Mouse (Mus musculus) gastrocnemius, adult 2 months (tissue): ENCODE data around the gene Hcst. TPM values are rescaled to one million over a fixed set of nuclear protein-coding genes. Genes with fewer than 3 reads are reported as not detected.

Source experiments
- DNase-seq: peaks from one replicate; pipeline ENCODE4 v3.0.0; 2022
- H3K27ac ChIP-seq: fragments of 200-600 bp; 2 replicates; pipeline ENCODE4 v1.8.1; 2022; ENCODE audit warnings: mild to moderate bottlenecking
- H3K4me3 ChIP-seq: fragments of 200-600 bp; 2 replicates; pipeline ENCODE4 v1.8.1; 2022; ENCODE audit warnings: mild to moderate bottlenecking, moderate library complexity
- CTCF ChIP-seq: fragments of 200-600 bp; IDR thresholded peaks from 2 replicates; pipeline ENCODE4 v1.8.1; 2022; ENCODE audit warnings: antibody characterized with exemption, mild to moderate bottlenecking, moderate library complexity
- intact Hi-C: fragments of 180-260 bp; cut with DNase I; formaldehyde crosslinking; loops from one replicate; pipeline ENCODE4 v1.15.1; 2025
- total RNA-seq, 2 experiments: library from RNA; stranded (reverse); gene quantifications; 2 replicates each; pipeline ENCODE4 v1.2.3; 2021

Hcst gene
- total RNA-seq, 2 experiments from 2014 or later = not detected

DNA sequence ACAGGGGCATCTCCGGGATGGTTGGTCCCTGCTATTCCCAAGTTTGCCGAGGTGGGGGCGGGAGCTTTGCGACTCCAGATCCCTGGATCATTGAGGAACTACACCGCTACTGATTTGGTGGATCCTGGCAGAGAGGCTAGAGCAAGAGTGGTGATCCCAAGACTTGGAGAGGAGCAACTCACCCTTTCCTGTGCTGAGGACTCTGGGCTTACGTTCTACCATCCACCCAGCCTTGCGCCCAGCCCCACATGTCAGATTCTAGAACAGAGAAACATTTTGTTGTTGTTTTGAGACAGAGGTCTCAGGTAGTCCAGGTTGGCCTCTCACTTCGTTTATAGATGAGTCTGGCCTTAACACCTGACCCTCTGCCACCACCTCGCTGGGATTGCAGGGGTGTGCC, 2.9 kb upstream of the Hcst start:
- intact Hi-C loops = no loop called here
- no peak for TF ChIP-seq CTCF
- peak overlapping the region; percentile 69 for H3K27ac ChIP-seq
- peak overlapping the region; percentile 84 for H3K4me3 ChIP-seq
- DNase-seq = no peak

DNA sequence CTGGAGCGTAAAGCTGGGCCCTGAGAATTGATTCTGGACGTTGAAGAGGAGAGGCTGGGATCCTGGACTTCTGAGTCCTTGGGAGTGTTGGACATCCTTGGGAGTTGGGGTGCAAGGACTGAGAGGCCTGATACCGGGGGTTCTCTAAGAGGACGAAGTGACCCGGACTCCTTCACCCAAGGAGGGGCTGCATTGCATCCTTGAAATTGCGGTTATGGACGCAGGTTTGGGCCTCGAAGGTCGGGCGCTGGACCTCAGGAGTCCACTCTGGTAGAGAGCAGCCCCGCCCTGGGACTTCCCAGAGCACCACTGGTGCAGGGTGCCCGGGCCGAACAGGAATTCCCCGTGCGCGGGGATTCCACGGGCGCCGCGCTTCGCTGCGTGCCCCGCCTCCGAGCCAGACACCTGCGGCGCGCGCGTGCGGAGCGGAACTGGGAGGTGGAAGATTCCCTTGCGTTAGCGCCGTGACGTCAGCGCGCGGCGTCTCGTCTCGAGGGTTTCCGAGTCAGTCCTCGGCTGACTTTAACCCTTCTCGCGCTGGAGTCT, 2.3 kb upstream of the Hcst start:
- peak; percentile 83 for DNase-seq
- peak overlapping the region; percentile 84 for H3K4me3 ChIP-seq
- intact Hi-C loops = no loop called here
- H3K27ac ChIP-seq = peak overlapping the region; percentile 69
- TF ChIP-seq CTCF = no peak

DNA sequence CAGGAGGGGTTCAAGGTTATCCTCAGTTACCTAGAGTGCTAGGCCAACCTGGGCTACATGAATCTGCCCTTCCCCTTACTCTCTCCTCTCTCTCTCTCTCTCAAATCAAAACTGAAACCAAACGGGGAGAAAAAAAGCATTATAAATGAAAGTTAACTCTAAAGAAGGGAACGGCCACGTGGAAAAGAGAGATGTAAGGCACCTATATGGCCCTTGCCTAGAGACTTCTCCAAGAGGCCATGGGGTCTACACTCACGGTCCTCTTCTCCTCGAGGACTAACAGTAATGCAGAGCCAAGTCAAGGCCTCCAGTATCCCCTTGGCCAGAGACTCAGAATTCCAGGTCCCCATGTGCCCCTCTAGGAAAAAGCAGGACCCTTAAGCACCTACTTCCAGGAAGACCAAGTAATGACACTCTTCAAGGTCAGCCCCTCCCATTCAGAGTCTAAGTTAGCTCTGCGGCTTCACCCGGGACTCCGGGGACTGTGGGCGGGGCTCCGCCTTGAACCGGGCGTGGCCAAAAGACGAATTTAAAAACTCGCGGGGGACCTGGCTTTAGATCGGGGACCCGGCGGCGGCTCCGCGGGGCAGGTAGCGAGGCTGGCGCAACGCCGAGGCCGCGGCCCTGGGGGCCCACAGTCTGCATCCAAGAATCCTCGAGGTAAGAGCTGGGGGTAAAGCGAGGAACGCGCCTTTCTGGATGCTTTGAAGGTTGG, 1.7 kb upstream of the Hcst start, which contains the start of gene Nfkbid:
Nfkbid (plus strand) TSS at position 558 of the 715 bp plus-strand sequence.
- peak within 1 kb of the TSS; percentile 69 for H3K27ac ChIP-seq
- intact Hi-C loops = no loop called here
- DNase-seq = peak; percentile 70
- H3K4me3 ChIP-seq = peak within 1 kb of the TSS; percentile 84
- TF ChIP-seq CTCF = no peak

DNA sequence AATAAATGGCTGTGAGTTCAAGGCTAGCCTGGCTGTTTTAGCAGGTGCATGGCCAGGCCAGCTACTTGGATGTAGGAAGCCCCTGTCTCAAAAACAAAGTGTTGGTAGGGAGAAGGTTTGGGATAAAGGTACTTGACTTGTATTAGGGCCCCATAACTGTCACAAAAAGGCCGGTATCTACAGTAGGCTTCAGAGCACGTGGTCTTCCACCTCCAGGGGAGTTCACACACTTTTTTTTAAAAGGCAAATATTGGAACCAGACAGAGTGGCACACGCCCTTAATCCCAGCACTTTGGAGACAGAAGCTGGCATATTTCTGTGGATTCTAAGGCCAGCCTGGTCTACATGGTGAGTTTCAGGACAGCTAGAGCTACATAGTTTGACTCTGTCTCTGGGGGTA, 1.0 kb upstream of the Hcst start:
- H3K4me3 ChIP-seq = no peak overlapping the region
- no peak for TF ChIP-seq CTCF
- DNase-seq = no peak
- no peak overlapping the region for H3K27ac ChIP-seq
- intact Hi-C loops = no loop called here

- Histone ChIP-seq H3K27ac (no peak overlapping the region), H3K4me3 (no peak overlapping the region)
- no peak for DNase-seq
- no peak for TF ChIP-seq CTCF
- intact Hi-C loops = no loop called here
These were observed 1.8 kb downstream of the Hcst start for GRCm38 (mm10) chr7:30417856-30418255.

- H3K4me3 ChIP-seq = peak within 1 kb of the TSS; percentile 49
- no peak for DNase-seq
- no peak for TF ChIP-seq CTCF
- peak within 1 kb of the TSS; percentile 51 for H3K27ac ChIP-seq
- intact Hi-C loops = no loop called here
These were observed 6.1 kb downstream of the Hcst start, which contains the start of gene Tyrobp for GRCm38 (mm10) chr7:30413596-30413995. Gene Tyrobp (plus strand): TSS chr7:30413760.

GRCm38 (mm10) chr7:30412735-30413147, 6.9 kb downstream of the Hcst start:
- DNase-seq = no peak

DNA sequence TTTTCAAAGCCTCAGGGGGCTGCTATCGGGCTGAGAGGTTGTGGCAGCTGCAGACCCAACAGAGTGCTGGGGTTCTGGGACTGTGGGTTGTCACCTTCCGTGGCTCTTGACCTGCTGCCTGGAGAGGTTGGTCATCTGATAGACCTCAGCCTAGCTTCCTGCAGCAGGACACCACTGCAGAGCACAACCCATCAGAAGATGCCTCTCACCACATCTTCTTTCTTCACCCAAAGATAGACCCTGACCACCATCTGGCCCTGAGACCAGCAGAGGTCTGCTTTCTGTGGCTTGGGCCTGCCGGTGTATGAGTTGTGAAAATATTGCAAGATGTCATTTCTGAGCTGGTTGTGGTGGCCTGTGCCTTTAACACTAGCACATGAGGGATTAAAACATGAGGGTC, 8.6 kb downstream of the Hcst start:
- intact Hi-C loops = no loop called here
- no peak for TF ChIP-seq CTCF
- no peak overlapping the region for H3K27ac ChIP-seq
- DNase-seq = no peak
- H3K4me3 ChIP-seq = no peak overlapping the region

More at GRCm38 (mm10) chr7:30412735-30413147, 6.9 kb downstream of the Hcst start:
- peak overlapping the region; percentile 51; the same call in 1 of the 2 replicates for H3K27ac ChIP-seq
- no peak for TF ChIP-seq CTCF
- no peak overlapping the region for H3K4me3 ChIP-seq
- intact Hi-C loops = no loop called here

- no peak for TF ChIP-seq CTCF
- H3K27ac ChIP-seq = no peak overlapping the region
- intact Hi-C loops = no loop called here
- no peak for DNase-seq
- H3K4me3 ChIP-seq = no peak overlapping the region
These were observed 9.9 kb downstream of the Hcst start for GRCm38 (mm10) chr7:30409789-30410188.

DNA sequence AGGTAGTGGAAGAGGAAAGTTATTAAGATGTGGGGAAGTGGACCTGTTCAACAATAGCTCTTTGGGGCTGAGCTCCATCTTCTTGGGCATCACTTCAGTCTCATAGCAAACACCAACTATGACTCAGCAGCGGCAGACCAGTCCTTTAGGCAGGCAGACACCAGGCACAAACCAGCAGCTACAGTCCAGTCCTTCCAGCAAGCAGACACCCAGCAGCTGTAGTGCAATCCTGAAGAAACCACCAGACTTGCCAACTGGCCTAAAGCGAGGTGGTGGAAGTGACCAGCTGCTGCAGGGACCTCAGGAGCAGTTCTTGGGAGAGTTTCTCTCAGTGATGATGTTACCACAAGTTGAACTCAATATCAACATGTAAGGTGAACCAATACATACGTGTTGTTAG, 11.0 kb downstream of the Hcst start:
- intact Hi-C loops = no loop called here
- H3K4me3 ChIP-seq = no peak overlapping the region

DNA sequence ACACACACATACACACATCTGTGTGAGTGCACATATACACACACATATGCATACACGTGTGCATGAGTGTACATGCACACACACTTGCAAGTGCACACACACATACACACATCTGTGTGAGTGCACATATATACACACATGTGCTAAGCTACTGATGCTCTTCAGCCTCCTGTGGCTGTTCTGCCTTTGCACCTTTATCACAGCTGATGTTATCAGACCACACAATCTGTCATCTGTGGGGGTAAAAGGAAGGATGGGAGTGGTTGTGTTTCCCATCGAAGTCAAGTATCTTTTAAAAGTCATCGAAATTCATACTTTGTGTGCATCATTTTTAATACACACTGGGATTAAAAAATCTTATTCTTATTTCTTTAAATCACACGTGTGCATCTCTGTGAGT, 17.3 kb downstream of the Hcst start:
- intact Hi-C loops = no loop called here
- no peak for DNase-seq
- no peak overlapping the region for H3K27ac ChIP-seq
- H3K4me3 ChIP-seq = no peak overlapping the region
- no peak for TF ChIP-seq CTCF

More for the DNA sequence above, 11.0 kb downstream of the Hcst start:
- no peak for TF ChIP-seq CTCF
- no peak overlapping the region for H3K27ac ChIP-seq
- DNase-seq = no peak

DNA sequence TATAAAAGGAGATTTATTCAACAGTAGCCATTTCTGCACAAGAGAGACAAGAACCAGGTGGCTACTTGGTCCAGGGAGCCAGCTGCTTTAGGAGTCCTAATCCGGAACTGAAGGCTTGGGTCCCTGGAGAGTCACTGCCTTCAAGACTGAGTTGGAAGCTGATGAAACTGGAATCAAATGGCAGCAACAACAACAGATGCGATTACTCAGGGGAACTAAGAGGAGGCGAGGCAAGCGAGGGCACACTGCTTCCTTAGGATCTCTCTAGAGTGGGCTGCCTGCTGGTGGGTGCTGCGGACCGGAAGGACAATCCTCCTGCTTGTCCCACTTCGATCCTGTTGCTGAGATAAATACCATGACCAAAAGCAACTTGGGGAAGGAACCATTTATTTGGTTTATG, 20.0 kb downstream of the Hcst start:
- intact Hi-C loops = no loop called here
- no peak for TF ChIP-seq CTCF
- DNase-seq = no peak
- H3K4me3 ChIP-seq = no peak overlapping the region
- H3K27ac ChIP-seq = no peak overlapping the region

DNA sequence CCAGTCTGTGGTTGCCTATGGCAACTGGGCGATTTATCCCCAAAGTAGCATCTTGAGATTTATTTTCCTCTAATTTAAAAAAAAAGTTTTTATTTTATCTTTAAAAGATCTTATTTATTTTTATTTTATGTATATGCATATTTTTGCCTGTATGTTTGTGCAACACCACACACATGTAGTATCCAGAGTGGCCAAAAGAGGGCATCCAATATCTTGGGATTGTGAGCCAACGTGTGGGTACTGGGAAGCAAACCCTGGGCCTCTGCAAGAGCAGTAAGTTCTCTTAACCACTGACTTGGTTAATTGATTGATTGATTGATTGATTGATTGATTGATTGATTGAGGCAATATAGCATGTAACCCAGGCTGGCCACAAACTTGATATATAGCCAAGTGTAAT, 24.8 kb downstream of the Hcst start:
- DNase-seq = no peak
- intact Hi-C loops = no loop called here
- H3K4me3 ChIP-seq = no peak overlapping the region
- peak; percentile 21; the same call in 1 of the 2 replicates for TF ChIP-seq CTCF
- H3K27ac ChIP-seq = no peak overlapping the region

DNA sequence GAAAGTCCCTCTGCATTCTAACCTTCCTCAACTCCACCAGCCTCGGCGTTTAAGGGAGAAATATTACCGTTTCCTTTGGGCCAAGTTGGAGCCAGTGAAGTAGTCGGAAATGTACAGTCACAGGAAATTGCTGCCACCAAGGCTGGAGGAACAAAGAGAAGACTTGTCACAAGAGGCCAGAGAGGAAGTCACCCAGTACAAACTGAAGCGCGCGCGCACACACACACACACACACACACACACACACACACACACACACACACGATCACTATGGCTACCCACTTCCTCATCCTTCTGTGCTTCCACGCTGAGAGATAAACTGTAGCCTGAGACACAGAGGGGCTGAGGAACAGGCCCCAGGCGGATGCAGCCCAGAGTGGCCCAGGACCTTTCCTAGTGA, 25.3 kb downstream of the Hcst start:
- H3K27ac ChIP-seq = peak overlapping the region; percentile 40; the same call in 1 of the 2 replicates
- no peak for TF ChIP-seq CTCF
- no peak for DNase-seq
- no peak overlapping the region for H3K4me3 ChIP-seq
- intact Hi-C loops = no loop called here
